Mouse (Mus musculus) lung, adult 18-20 months (tissue): ENCODE results near the gene Tbpl1.

Experiments
- DNase-seq, 2 experiments: peaks; one replicate each; pipeline ENCODE4 v3.0.0; 2022; ENCODE audit warnings: mixed read lengths in 2 of 2

Gene Tbpl1

DNA sequence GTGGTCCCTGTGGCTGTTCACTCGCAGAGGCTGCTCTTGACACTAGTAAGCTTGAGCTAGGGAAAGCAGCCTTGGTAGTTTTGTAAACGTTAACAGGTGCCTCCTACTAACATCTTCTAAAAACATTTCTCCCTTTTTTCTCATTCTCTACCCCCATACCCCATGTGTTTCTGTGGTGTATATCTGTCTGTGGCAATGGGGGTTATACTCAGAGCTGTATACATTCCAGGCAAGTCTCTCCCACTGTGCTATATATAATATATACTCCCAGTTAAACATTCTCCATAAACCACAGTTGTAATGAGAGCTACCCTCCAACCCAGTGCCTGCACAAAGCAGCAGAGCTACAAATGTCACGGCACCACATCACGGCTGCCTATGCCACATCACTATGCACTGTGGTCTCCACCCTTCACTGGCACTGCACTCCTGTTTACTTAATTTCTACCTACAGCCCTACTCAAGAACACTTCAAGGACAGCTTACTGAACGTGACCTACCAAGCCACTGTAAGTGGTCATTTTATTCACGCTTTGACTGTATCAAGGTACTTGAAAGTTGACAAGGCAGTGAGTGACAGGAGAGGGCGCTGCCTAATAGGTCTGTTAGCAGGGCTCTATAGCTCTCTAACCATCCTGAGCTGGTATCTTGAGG is 23.4 kb downstream of the Tbpl1 start:
- DNase-seq: peak; percentile 13 to 47

DNA sequence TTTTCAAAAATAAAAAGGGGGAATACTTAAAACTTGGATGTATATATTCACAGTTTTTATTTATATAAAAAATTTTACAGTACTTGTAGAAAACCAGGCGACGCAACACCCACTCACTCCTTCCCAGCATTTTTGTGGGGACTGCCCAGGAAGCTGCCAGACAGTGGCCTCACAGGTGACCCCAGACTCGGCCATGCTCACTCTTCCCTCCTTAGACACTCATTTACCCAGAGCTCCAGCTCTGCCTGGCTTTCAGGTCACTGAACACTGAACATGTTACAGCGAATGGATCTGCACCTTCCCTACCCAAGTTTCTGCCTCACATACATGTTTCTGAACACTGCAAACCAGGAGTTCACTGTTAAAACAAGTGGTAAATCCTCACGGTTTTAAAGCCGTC is 27.9 kb downstream of the Tbpl1 start:
- DNase-seq: no peak

DNA sequence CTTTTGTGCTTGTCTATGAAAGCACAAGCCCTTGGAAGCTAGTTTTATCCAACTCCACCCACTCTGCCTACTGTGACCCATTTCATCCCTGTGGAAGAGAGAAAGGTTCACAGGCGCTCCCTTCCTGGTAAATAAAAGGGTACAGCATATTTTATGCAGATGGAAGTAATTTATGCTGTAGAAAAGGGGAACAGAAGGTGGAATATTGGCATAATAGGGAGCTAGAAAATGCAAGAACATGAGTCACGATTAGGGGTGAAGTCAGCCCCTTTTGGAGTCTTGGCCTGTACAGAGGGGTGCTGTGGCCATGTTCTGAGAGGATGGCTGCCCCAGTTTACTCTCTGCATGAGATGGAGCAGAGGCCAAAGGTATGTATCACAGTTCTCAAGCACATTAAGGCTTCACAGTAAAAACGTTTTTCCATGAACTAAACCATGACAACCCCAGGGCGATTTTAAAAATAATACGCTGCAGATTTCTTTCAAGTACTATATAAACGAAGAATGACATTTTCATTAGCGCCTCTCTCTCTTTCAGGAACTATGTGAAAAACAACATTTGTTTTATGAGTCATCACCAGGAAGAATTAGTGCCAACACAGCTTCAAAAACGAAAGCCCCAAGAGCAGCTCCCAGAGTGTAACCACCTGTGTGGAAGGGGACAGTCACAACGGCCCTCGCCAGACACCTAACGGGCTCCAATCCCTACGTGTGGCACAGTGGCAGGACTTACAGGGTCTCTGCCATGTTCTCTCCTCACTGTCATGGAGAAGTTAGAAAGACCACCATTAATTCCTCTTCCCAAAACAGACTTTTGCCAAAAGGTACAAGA is 30.0 kb downstream of the Tbpl1 start:
- peak in 1 of 2 experiments; percentile 10 for DNase-seq

DNA sequence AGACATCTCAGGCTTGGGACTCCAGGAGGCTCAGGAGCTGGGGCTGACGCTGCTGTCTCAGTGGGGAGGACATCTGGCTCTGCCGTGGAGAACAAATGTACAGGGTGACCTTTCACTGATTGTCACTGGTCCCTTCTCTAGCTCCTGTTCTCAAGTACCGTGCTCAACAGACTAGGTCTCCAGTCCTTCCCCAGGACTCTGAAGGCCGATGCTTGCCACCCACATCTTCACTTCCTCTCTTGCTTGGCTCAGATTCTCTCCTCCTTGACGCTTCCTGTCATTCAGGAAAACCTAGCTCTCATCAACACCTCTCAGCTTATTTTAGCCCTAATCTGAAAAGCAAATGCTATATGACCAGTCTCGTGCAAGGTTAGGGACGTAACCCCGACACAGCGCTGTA is 31.0 kb downstream of the Tbpl1 start:
- no peak for DNase-seq

DNA sequence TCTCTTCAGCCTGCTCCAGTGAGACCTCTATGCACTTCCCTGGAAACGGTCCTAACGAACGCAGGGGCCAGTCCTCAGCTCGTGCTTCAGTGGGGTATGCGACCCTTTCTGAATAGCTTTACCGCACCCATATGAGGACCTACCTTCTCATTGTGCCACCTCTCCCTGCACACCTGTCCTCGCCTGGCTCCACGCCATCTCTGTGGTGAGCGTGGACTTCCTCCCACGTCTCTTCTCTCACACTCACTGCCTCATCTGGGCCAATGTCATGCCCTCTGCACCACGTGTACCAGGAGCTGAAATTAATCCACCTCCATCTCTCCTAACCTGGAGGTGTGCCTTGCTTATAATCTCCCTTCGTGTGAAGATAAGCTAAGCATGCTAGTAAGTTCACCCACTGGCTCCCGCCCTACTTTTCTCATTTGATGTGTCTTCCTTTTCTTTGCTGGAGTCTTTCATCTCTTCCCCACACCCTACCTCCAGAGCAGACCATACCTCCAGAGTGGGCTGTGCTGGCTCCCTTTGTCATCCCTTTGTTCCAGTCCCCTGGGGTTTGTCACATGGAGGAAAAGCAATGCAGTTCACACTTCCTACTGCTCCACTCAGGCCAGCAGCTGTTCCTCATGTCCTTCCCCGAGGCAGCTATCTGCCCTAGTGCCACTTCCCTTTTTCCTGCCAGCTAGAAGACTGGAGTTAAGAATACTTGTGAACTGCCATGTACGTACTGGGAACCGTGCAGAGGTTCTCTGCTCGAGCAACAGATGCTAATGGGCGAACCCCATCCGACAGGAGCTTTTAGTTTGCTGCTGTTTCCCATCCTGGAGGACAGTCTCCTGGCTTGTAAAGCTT is 32.0 kb downstream of the Tbpl1 start:
- DNase-seq: peak in 1 of 2 experiments; percentile 14

DNA sequence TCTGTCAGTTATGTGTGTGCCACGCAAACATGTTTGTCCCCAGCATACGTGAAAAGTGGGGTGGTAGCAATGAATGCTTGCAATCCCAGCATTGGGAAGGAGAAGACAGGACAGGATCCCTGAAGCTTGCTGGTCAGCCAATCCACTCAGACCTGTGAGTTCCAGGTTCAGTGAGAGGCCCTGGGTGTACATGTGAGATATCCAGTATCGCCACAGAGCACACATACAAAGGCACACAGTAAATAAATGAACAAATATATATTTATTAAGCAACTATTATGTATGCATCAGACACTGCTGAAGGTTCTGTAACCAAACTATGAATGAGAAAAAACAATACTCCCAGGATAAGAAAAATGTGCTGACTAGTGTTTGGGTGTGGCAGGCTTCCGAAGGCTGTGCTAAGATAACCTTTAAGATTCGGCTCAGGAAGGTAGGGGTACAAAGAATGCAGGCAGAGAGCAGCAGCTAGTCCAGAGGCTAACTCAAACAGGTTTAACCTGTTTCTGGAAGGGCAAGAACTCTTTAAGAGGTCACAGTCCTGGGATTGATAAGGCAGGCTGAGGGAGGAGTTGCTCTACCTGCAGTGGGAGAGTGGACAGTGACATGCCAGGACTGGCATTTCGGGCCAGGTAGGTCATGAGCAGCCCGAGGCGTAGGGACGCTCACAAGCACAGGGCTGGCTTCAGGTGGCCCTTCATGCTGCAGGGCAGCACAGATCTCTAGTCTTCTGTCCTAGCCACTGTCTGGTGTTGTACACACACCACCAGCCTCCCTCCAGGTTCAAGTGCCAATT is 33.4 kb downstream of the Tbpl1 start:
- peak; percentile 12 to 61 for DNase-seq

DNA sequence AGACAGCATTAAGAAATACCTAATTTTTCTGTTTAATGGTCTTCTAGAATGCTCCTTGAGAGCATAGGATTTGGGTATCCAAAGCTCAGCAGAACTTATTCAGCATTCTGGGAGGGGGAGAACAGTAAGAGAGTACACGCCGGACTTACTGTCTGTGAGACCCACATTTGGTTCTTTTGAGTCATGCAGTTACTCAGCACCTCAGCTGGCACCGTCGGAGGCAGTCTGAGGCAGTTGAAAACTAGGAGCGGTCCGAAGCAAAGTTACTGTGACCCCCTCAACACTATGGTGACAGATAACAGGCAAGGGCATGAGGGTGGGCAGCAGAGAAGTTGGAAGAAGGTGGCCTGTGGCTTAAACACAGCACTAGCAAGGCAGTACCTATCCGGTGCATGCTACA is 34.9 kb downstream of the Tbpl1 start:
- DNase-seq: no peak

DNA sequence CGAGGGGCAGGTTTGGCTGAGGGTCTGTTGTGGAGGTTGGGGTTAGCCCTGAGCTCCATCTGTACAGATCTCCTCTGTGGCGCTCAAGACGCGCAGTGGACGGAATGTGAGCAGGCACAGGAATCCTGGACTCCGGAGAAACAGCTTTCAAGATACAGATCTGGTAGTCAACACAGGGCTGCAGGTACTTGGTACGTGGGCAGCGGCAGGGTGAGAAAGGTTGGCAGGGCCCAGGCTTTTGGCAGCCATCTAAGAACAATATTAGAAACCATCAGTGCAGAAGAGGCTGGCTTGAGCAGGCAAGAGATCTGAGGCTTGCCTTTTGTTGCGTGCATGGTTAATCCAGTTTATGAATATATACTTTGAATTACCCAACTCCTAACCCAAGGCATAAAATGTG is 35.5 kb downstream of the Tbpl1 start:
- DNase-seq: peak; percentile 11 to 32

DNA sequence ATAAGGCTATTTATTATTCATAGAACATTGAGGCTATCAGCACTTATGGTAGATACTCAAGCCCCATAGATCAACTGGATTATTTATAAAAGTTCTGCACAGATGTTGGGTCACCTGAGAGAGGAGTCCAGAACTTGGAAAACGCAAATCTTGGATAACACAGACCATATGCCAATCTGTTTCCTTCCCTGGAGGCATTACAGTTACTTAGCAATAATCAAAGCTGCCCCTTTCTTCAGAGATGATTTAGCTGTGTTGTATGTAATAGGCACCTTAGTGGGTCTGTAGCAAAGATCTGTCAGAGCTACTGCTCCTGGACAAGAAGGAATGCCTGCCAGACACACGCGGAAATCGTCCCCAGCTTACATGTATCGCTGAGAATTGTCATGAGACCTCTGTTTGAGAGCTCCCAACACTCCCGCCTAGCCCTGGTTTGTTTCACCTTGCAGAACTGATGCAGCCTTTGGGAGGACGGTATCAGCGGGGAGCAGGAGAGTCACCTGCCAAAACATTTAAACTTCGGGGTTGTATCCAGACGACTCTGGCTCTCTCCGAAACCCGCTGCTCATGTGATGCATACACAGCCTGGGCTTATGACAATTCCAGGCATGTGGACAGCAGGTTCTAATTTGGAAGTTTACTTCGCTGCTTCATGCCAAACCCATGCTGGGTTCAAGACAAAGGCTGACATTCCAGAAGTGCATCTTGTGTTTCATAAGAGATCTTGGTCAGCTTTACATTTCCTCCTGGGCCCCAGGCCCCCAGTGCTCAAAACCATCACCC is 55.7 kb downstream of the Tbpl1 start:
- DNase-seq: no peak

DNA sequence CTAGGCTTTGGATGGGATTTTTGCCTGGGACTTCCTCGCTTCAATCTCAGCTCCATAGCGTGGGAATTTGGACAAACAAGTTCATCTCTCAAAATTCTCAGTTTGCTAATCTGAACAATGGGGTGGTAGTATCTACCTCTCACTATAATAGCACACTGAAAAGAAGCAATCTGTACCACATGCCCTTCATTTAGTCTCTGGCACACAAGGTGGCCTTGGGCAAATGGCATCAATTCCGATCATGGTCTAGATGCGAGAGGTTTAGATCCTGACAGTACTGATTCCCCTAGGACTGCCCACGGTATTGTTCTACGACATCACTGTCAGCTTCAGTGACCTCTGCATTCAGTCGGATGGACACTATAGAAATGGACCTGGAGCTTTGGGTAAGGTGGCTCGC is 57.6 kb downstream of the Tbpl1 start:
- no peak for DNase-seq

DNA sequence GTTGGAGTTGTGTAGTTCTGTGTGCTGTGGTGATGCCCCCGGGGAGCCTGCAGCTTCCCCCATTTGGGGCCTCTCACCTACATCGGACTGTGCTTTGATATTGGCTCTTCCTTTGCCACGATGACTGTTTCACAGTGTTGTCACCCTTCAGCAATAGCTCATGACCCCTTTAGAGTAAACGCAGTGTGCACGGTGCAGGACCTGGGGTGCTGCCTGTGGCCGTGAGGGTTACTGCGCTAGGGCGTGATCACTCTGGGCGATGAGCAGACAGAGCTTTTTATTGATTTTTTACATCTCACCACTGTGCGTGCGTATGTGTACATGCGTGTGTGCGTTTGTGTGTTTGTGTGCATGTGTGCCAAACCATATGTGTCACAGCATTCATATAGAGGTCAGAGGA is 63.2 kb downstream of the Tbpl1 start:
- DNase-seq: no peak

DNA sequence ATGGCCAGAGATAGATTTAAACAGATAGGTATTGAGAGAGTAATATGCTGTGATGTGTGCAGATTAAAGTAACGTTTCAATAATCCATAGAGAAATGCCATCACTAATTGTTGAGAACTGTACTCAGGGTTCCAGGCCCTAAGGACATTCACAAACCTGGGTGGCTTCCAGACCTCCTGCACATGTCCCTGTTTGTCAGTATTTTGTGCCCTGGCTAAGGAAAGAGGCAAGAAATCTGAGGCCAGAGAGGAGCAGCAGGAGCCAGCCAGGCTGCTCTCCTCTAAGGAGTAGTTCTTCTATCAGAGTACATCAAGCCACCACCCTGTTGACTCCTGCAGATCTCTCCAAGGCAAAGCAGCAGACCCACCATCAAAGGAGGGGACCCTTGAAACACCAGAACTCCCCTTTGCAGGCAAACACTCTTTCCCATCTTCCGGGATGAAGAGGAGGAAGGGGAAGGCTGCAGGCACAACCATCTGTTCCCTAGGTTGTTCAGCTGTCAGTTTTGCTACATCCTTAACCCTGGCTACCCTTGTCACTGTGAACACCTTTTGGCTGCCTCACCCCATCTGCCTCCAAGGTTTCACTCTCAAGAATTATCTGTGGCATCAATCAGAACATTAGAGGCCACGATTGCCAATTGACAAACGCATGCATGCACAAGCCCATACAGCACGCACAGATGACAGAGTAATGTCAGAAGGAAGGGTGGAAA is 71.3 kb downstream of the Tbpl1 start:
- DNase-seq: no peak

DNA sequence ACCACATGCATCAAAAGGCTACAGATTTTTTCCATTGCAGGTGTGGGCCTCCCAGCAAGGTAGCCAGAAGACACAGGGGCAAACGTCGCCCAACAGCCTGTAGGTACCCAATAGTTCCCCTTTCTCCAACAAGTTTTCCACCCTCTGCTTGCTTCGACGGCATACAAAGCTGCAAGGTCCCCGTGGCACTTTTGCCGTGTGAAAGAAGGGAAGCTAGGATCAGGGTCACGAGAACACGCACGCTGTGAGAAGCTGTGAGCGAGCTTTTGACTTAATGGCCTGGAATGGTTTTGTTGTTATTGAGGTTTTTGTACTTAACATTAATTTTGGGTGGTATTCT is 72.4 kb downstream of the Tbpl1 start:
- no peak for DNase-seq

DNA sequence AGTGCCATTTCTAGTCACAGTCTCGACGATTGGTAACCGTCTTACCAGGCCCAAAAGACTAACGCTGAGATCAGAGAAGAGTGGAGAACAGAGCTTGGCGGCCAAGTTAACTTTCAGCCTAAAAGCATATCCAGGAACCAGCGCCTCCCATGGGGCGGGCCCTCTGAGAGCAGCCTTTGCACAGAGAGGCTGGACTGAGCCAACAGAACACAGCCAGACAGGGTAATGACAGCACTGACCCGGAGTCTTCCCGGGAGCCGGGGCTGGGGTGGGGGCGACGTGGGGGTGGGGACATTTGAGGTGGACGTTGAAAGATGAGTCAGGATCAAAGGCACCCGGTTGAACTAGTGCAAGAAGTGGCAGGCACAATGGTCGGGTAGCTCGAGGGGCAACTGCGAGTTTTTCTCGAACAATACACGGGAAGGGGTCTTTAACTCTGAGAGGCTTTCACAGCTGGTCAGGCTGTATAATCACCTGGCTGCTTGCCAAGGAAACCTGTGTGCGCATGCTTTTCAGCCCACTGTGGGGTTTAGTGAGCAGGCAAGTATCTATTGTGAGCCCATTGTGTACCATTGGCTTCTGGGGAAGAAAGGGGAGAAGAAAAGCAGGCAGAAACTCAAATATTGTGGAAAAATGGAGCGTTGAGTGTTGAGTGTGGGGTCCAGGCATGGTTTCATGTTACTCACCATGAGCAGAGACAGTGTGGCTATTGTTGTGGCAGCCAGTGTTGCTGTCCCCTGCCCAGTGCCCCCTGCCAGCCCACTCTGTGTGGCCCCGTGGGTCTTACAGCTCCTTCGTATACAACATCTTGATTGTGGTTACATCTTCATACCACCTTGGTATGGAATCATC is 73.0 kb downstream of the Tbpl1 start:
- DNase-seq: peak; percentile 9 to 31
